Mouse (Mus musculus): ENCODE results near the gene H1foo. TPM values are rescaled to one million over a fixed set of nuclear protein-coding genes. Genes with fewer than 3 reads are reported as not detected.

H1foo gene
- total RNA-seq (2021) = not detected in 2 replicates
- long read RNA-seq = 0 reads

- no peak for DNase-seq
Observed at GRCm38 (mm10) chr6:115944638-115945037, at the start of gene H1foo. Gene H1foo, plus strand, starts transcription at chr6:115944938.

- no peak for DNase-seq
Observed at GRCm38 (mm10) chr6:115896346-115896745, 48.4 kb upstream of the H1foo start.

GRCm38 (mm10) chr6:115897117-115897516 lies 47.6 kb upstream of the H1foo start:
- DNase-seq = no peak

GRCm38 (mm10) chr6:115897926-115898520 lies 46.7 kb upstream of the H1foo start:
- DNase-seq = no peak

GRCm38 (mm10) chr6:115901062-115901461 lies 43.7 kb upstream of the H1foo start:
- DNase-seq = peak; percentile 78

- DNase-seq = peak; percentile 51
Observed at GRCm38 (mm10) chr6:115901489-115901931, 43.2 kb upstream of the H1foo start.

GRCm38 (mm10) chr6:115902545-115902944 lies 42.2 kb upstream of the H1foo start:
- no peak for DNase-seq

- DNase-seq = no peak
Observed at GRCm38 (mm10) chr6:115905568-115905967, 39.2 kb upstream of the H1foo start.

GRCm38 (mm10) chr6:115906455-115906854 lies 38.3 kb upstream of the H1foo start:
- DNase-seq = no peak

GRCm38 (mm10) chr6:115906871-115907270 lies 37.9 kb upstream of the H1foo start:
- no peak for DNase-seq

GRCm38 (mm10) chr6:115908421-115908982 lies 36.2 kb upstream of the H1foo start:
- no peak for DNase-seq

GRCm38 (mm10) chr6:115909052-115909451 lies 35.7 kb upstream of the H1foo start:
- no peak for DNase-seq

GRCm38 (mm10) chr6:115909940-115910339 lies 34.8 kb upstream of the H1foo start:
- DNase-seq = peak; percentile 44

- DNase-seq = no peak
Observed at GRCm38 (mm10) chr6:115911763-115912162, 33.0 kb upstream of the H1foo start.

GRCm38 (mm10) chr6:115913482-115913881 lies 31.3 kb upstream of the H1foo start:
- no peak for DNase-seq

- DNase-seq = no peak
Observed at GRCm38 (mm10) chr6:115914511-115915202, 30.1 kb upstream of the H1foo start.

- DNase-seq = no peak
Observed at GRCm38 (mm10) chr6:115915601-115916445, 28.9 kb upstream of the H1foo start.

GRCm38 (mm10) chr6:115916611-115917010 lies 28.1 kb upstream of the H1foo start:
- DNase-seq = no peak

- no peak for DNase-seq
Observed at GRCm38 (mm10) chr6:115918615-115919014, 26.1 kb upstream of the H1foo start.

- DNase-seq = no peak
Observed at GRCm38 (mm10) chr6:115919876-115920275, 24.9 kb upstream of the H1foo start.

GRCm38 (mm10) chr6:115924829-115925228 lies 19.9 kb upstream of the H1foo start:
- no peak for DNase-seq

GRCm38 (mm10) chr6:115926416-115926815 lies 18.3 kb upstream of the H1foo start:
- DNase-seq = no peak

Measured in adrenal gland, postnatal 25 days (tissue).